Mouse (Mus musculus): Measurements from ENCODE around the gene Ptpn4. TPM values are rescaled to one million over a fixed set of nuclear protein-coding genes. Genes with fewer than 3 reads are reported as not detected.
A peak's percentile ranks its signal among the peaks of the same experiment; 100 is the strongest.

Gene Ptpn4
- 7.9 and 9.3 TPM in 2 replicates for polyA plus RNA-seq (2015; fragmentation: Nextera tagmentation; extraction: Ambion mirVana)

DNA sequence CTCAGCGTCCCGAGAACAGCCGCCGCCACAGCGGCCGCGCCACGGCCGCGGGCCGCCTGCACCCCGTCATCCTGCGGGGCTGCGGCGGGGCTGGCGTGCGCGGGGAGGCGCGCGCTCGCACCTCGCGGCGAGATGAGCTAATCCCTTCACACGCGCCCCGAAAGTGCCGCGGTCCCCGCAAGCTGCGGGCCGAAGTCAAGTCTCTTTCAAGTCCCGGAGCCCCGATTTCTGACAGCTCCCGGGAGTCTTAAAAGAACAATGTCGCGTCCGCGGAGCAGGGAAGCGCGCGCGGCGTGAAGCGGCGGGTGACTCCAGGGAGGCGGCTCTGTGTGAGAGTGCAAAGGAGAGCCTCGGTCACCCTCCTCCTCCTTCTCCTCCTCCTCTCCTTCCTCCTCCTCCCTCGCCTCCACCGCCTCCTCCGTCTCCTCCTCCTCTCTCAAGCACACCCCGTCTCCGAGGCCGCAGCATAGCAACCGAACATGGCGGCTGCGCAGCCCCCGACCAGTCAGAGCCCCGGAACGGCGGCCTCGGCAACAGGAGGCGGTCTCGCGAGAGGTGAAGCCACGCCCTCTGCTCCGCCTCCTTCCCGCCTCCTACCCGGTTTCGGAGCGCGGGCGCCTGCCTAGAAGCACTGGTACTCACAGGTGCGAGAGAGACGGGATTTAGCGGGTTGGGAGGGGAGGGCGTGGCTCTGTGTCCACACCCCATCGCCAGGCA is at the start of gene Ptpn4:
Gene Ptpn4 (minus strand): TSS at position 579 of the 717 bp plus-strand sequence.
- H3K27me3 ChIP-seq (ENCODE audit: control insufficient read depth, insufficient read depth, low read depth, low read length): no peaks in the 10 kb centered on the region
- H3K9me3 ChIP-seq (replicated peaks; ENCODE audit: control insufficient read depth, low read length, poor library complexity, severe bottlenecking): no peaks in the 10 kb centered on the region
- H3K4me3 ChIP-seq (ENCODE audit: low read depth, low read length): peak within 1 kb of the TSS; percentile 59
- peak within 1 kb of the TSS; percentile 86 for H3K4me2 ChIP-seq (ENCODE audit: low read length)
- no peaks in the 10 kb centered on the region for H3K36me3 ChIP-seq (ENCODE audit: control insufficient read depth, insufficient read depth, low read length)
- peak within 1 kb of the TSS; percentile 90 for H3K9ac ChIP-seq (ENCODE audit: low read depth, low read length)
- H3K27ac ChIP-seq (ENCODE audit: low read length): peak within 1 kb of the TSS; percentile 89
- H3K4me1 ChIP-seq (ENCODE audit: control insufficient read depth, insufficient read depth, low read length): peaks cover 14% of the 10 kb centered on the region
- under 1% methylated on average over 78 of the region's 79 CpGs for WGBS
- peak; percentile 100 for ATAC-seq

DNA sequence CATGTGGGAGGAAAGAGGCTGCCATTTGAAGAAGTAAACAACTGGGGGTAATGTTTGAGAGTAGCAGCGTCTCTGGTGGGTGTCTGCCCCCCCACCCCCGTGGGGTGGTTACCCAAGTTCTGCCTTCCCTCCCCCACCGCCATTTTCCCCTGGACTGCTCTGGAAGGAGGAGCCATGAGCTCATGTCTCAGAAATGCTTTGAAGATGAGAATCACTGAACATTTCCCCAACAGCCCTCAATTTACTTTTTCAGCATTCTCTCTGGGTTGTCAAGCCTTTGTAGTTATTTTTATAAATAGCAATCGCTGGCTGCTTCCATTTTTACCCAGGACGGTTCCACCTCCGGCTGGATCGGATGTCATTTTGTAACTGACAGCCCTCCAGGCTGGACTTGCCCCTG is 48.9 kb upstream of the Ptpn4 start:
- H3K27ac ChIP-seq (ENCODE audit: low read length): no peak overlapping the region
- no peaks in the 10 kb centered on the region for H3K36me3 ChIP-seq (ENCODE audit: control insufficient read depth, insufficient read depth, low read length)
- 70% methylated on average over 7 of the region's 7 CpGs for WGBS
- H3K9ac ChIP-seq (ENCODE audit: low read depth, low read length): no peak overlapping the region
- H3K27me3 ChIP-seq (ENCODE audit: control insufficient read depth, insufficient read depth, low read depth, low read length): no peaks in the 10 kb centered on the region
- H3K4me2 ChIP-seq (ENCODE audit: low read length): no peak overlapping the region
- no peak overlapping the region for H3K4me3 ChIP-seq (ENCODE audit: low read depth, low read length)
- no peak for ATAC-seq
- no peaks in the 10 kb centered on the region for H3K4me1 ChIP-seq (ENCODE audit: control insufficient read depth, insufficient read depth, low read length)
- H3K9me3 ChIP-seq (replicated peaks; ENCODE audit: control insufficient read depth, low read length, poor library complexity, severe bottlenecking): no peaks in the 10 kb centered on the region

DNA sequence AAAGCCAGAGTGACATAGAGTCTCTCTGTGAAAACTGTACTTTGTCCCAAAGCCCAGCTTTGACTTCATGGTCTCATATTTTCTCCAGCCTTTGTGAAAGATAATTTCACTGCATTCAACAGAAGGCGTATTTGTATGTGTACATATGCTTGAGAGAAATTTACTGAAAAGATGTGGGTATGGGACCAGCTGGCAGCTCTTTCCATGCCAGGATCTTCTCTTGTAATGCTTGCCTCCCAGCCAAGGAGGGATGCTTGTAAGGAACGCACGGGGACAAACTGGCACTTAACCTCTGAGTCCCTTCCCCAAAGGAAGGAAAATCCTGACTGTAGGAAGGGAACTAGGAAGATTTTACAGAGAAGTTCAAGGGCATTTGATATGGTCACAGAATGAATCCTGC is 46.9 kb upstream of the Ptpn4 start:
- Histone ChIP-seq H3K4me2 (ENCODE audit: low read length) (no peak overlapping the region), H3K9me3 (replicated peaks; ENCODE audit: control insufficient read depth, low read length, poor library complexity, severe bottlenecking) (no peaks in the 10 kb centered on the region), H3K4me3 (ENCODE audit: low read depth, low read length) (no peak overlapping the region), H3K9ac (ENCODE audit: low read depth, low read length) (no peak overlapping the region), H3K27ac (ENCODE audit: low read length) (no peak overlapping the region), H3K27me3 (ENCODE audit: control insufficient read depth, insufficient read depth, low read depth, low read length) (no peaks in the 10 kb centered on the region), H3K4me1 (ENCODE audit: control insufficient read depth, insufficient read depth, low read length) (no peaks in the 10 kb centered on the region), H3K36me3 (ENCODE audit: control insufficient read depth, insufficient read depth, low read length) (no peaks in the 10 kb centered on the region)
- WGBS: 88% methylated on average over 3 of the region's 3 CpGs
- no peak for ATAC-seq

DNA sequence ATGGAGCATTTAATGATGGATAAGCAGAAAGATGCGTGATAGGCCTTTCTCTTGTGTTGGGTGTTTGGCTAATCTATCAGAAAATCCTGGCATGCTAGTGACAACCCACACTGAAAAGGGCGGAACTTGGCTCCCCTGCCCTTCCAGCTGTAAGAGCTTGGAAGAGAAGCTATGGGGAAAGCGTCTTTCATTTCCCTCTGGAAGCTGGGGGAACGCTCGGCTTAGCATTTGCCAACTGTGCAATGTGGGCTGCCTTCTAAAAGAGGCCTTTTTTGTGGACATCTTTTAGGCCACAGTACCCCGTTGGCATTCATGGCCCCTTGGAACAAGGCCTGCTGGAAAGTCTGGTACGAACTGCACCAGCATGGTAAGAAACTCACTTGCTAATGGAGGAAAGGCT is 41.5 kb upstream of the Ptpn4 start:
- H3K4me3 ChIP-seq (ENCODE audit: low read depth, low read length): no peak overlapping the region
- no peak overlapping the region for H3K9ac ChIP-seq (ENCODE audit: low read depth, low read length)
- no peak overlapping the region for H3K4me2 ChIP-seq (ENCODE audit: low read length)
- peak overlapping the region; percentile 26; the same call in 1 of the 2 replicates for H3K27ac ChIP-seq (ENCODE audit: low read length)
- H3K4me1 ChIP-seq (ENCODE audit: control insufficient read depth, insufficient read depth, low read length): no peaks in the 10 kb centered on the region
- H3K9me3 ChIP-seq (replicated peaks; ENCODE audit: control insufficient read depth, low read length, poor library complexity, severe bottlenecking): no peaks in the 10 kb centered on the region
- peak; percentile 70; the same call in 1 of the 2 replicates for ATAC-seq
- no peaks in the 10 kb centered on the region for H3K27me3 ChIP-seq (ENCODE audit: control insufficient read depth, insufficient read depth, low read depth, low read length)
- WGBS: 70% methylated on average over 7 of the region's 7 CpGs
- no peaks in the 10 kb centered on the region for H3K36me3 ChIP-seq (ENCODE audit: control insufficient read depth, insufficient read depth, low read length)

DNA sequence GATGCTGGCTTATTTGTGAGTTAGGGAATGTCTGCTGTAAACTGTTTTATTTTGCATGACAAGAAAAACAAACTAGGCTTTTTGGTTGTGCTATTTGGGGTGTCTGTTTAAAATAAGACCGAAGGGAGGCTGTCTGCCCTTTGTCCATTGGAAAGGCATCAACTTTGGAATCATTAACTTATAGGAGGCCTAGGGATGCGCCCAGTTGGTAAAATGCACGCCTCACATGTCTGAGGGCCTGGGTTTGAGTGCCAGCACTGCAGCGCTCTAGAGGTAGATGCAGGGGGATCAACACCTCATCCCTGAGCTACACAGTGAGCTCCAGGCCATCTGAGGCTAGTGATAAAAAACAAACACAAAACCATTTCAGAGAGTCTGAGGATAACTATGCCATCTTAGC is 40.1 kb upstream of the Ptpn4 start:
- no peaks in the 10 kb centered on the region for H3K36me3 ChIP-seq (ENCODE audit: control insufficient read depth, insufficient read depth, low read length)
- H3K4me1 ChIP-seq (ENCODE audit: control insufficient read depth, insufficient read depth, low read length): no peaks in the 10 kb centered on the region
- H3K9me3 ChIP-seq (replicated peaks; ENCODE audit: control insufficient read depth, low read length, poor library complexity, severe bottlenecking): no peaks in the 10 kb centered on the region
- H3K9ac ChIP-seq (ENCODE audit: low read depth, low read length): no peak overlapping the region
- no peak for ATAC-seq
- H3K27ac ChIP-seq (ENCODE audit: low read length): no peak overlapping the region
- no peaks in the 10 kb centered on the region for H3K27me3 ChIP-seq (ENCODE audit: control insufficient read depth, insufficient read depth, low read depth, low read length)
- 90% methylated on average over 4 of the region's 4 CpGs for WGBS
- H3K4me2 ChIP-seq (ENCODE audit: low read length): no peak overlapping the region
- H3K4me3 ChIP-seq (ENCODE audit: low read depth, low read length): no peak overlapping the region

DNA sequence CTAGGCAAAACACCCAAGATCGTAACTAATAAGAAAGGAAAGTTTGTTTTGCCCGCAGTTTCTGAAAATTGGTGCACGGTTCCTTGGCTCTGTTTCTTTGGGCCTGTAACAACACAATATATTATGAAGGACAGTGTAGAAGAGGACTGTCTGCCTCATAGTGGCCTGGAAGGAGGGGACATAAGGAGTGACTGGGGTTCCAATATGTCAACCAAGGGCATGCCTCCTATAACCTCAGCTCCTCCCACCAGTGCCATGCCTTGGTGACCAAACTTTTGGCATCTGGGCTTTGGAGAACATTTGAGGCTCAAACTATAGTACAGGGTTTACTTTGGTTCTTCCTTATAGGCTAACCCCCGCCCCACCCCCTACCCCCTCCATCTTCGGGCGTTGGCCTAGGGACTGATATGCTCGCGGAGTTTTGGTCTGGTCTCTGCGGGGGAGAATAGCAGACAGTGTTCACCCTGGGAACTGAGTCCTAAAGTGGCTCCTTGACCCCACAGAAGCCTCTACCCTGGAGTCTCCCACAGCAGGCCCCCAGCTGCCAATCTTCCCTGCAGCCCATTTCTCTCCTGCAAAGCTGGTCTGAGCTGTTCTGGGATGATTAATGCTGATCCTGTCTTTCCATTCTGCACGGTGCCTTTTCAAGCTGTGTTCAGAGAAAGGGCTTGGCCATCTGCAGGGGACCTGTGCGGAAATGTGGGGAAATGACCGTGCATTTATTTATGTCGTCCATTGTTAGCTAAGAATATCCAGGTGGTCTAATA is 31.2 kb upstream of the Ptpn4 start:
- ATAC-seq: peak; percentile 32; the same call in 1 of the 2 replicates
- Histone ChIP-seq H3K27ac (ENCODE audit: low read length) (no peak overlapping the region), H3K9me3 (replicated peaks; ENCODE audit: control insufficient read depth, low read length, poor library complexity, severe bottlenecking) (no peaks in the 10 kb centered on the region)

DNA sequence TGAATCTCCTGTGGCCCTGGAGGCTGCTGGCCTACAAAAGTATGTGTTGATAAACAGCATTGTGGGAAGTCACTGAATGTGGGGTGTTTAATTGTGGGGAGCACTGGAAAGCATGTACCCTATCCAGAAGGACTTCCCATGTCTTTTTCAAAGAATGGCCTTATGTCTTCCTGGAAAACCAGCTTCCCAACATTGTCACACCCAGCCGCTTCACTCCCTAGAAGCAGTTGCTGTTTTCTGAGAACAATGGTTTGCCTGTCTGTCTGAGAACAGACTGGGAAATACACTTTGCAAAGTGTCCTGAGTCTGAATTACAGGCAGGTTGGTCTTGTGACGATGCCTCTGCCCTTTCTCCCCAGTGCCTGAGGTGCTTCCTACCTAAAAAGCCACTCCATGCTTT is 29.9 kb upstream of the Ptpn4 start:
- no peak for ATAC-seq
- 57% methylated on average over 2 of the region's 2 CpGs for WGBS
- H3K4me3 ChIP-seq (ENCODE audit: low read depth, low read length): no peak overlapping the region
- H3K4me2 ChIP-seq (ENCODE audit: low read length): no peak overlapping the region
- no peaks in the 10 kb centered on the region for H3K36me3 ChIP-seq (ENCODE audit: control insufficient read depth, insufficient read depth, low read length)
- H3K4me1 ChIP-seq (ENCODE audit: control insufficient read depth, insufficient read depth, low read length): peaks cover 6% of the 10 kb centered on the region; the same call in 1 of the 2 replicates
- H3K9me3 ChIP-seq (replicated peaks; ENCODE audit: control insufficient read depth, low read length, poor library complexity, severe bottlenecking): no peaks in the 10 kb centered on the region
- H3K27ac ChIP-seq (ENCODE audit: low read length): no peak overlapping the region
- no peaks in the 10 kb centered on the region for H3K27me3 ChIP-seq (ENCODE audit: control insufficient read depth, insufficient read depth, low read depth, low read length)
- H3K9ac ChIP-seq (ENCODE audit: low read depth, low read length): no peak overlapping the region

More for the DNA sequence above, 31.2 kb upstream of the Ptpn4 start:
- Histone ChIP-seq H3K9ac (ENCODE audit: low read depth, low read length) (no peak overlapping the region), H3K4me2 (ENCODE audit: low read length) (peak overlapping the region; percentile 21; the same call in 1 of the 2 replicates), H3K4me1 (ENCODE audit: control insufficient read depth, insufficient read depth, low read length) (peaks cover 6% of the 10 kb centered on the region; the same call in 1 of the 2 replicates), H3K36me3 (ENCODE audit: control insufficient read depth, insufficient read depth, low read length) (no peaks in the 10 kb centered on the region), H3K4me3 (ENCODE audit: low read depth, low read length) (no peak overlapping the region), H3K27me3 (ENCODE audit: control insufficient read depth, insufficient read depth, low read depth, low read length) (no peaks in the 10 kb centered on the region)
- WGBS: 30% methylated on average over 13 of the region's 13 CpGs

DNA sequence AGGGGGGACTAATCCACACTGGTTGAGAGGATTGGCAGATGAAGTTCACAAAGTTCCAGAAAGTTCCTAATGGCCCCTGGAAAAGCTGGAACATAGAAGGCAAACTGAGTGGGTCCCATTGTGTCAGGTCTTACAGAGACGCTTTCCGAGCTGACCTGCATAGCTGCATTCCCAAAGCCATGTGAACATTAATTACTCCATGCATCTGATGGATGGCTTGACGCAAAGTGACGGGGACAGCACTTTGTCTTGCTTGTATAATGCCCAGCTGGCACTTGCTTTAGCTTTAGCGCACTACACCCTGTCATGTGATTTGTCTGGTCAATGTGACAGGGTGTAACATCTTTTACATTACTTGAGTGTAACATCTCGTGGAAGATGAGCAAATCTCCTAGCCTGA is 27.9 kb upstream of the Ptpn4 start:
- no peak for ATAC-seq
- H3K27me3 ChIP-seq (ENCODE audit: control insufficient read depth, insufficient read depth, low read depth, low read length): no peaks in the 10 kb centered on the region
- 79% methylated on average over 6 of the region's 6 CpGs for WGBS
- H3K4me1 ChIP-seq (ENCODE audit: control insufficient read depth, insufficient read depth, low read length): peaks cover 6% of the 10 kb centered on the region; the same call in 1 of the 2 replicates
- no peak overlapping the region for H3K27ac ChIP-seq (ENCODE audit: low read length)
- H3K9me3 ChIP-seq (replicated peaks; ENCODE audit: control insufficient read depth, low read length, poor library complexity, severe bottlenecking): no peaks in the 10 kb centered on the region
- no peak overlapping the region for H3K9ac ChIP-seq (ENCODE audit: low read depth, low read length)
- no peak overlapping the region for H3K4me3 ChIP-seq (ENCODE audit: low read depth, low read length)
- H3K36me3 ChIP-seq (ENCODE audit: control insufficient read depth, insufficient read depth, low read length): no peaks in the 10 kb centered on the region
- no peak overlapping the region for H3K4me2 ChIP-seq (ENCODE audit: low read length)
